ENCODE assay signal across 9 mouse cellular contexts in genomic region chr3:84435288-84436043, GRCm38 (mm10). TPM values are rescaled to one million over a fixed set of nuclear protein-coding genes. Genes with fewer than 3 reads are reported as not detected.
A peak's percentile ranks its signal among the peaks of the same experiment; 100 is the strongest.
DNase-seq lines count a peak whose midpoint lies in the region; ATAC-seq and TF ChIP-seq lines count a peak whose summit lies in the region.
"Had no signal": no experiment of that assay in that cellular context is flagged by ENCODE, and none has a peak within 500 bp of the region (broad histone marks: within the 10 kb centered on the region; RNA-seq: fewer than 3 reads in every experiment).

No protein-coding gene starts in this region.

- WGBS in liver, postnatal 0 days (ENCODE audit: insufficient replicate concordance), result 50% methylated on average over 11 of the region's 11 CpGs
- 39% methylated on average over 11 of the region's 11 CpGs for WGBS in liver, embryonic 11.5 days
- 10% methylated on average over 9 of the region's 11 CpGs for WGBS in embryonic facial prominence, embryonic 14.5 days
- 22% methylated on average over 11 of the region's 11 CpGs for WGBS in hindbrain, embryonic 13.5 days
- 28% methylated on average over 10 of the region's 11 CpGs for whole genome bisulfite sequencing in lung, postnatal 0 days

- no peak overlapping the region for H3K4me2 ChIP-seq in liver, postnatal 0 days (ENCODE audit: low read depth, low read length)
- H3K4me2 ChIP-seq in liver, embryonic 11.5 days, result no peak overlapping the region
- no peak overlapping the region for H3K4me2 ChIP-seq in embryonic facial prominence, embryonic 14.5 days (ENCODE audit: low read depth, low read length)
- no peak overlapping the region for H3K4me2 ChIP-seq in hindbrain, embryonic 13.5 days
- no peak overlapping the region for H3K4me2 ChIP-seq in lung, postnatal 0 days (replicated peaks; ENCODE audit: low read depth, low read length)

- no peaks in the 10 kb centered on the region for H3K36me3 ChIP-seq in liver, postnatal 0 days (replicated peaks; ENCODE audit: insufficient read depth, low read length)
- H3K36me3 ChIP-seq in liver, embryonic 11.5 days (ENCODE audit: control insufficient read depth, insufficient read depth, low read length), result no peaks in the 10 kb centered on the region
- no peaks in the 10 kb centered on the region for H3K36me3 ChIP-seq in embryonic facial prominence, embryonic 14.5 days (ENCODE audit: control insufficient read depth, insufficient read depth, low read length)
- H3K36me3 ChIP-seq in hindbrain, embryonic 13.5 days, result no peaks in the 10 kb centered on the region
- no peaks in the 10 kb centered on the region for H3K36me3 ChIP-seq in lung, postnatal 0 days (ENCODE audit: insufficient read depth, low read length)

- peak; percentile 65 for DNase-seq in liver, postnatal 0 days
- no peak for DNase-seq in liver, embryonic 11.5 days (ENCODE audit: low spot score)
- DNase-seq in embryonic facial prominence, embryonic 14.5 days (ENCODE audit: low spot score), result peak; percentile 87
- DNase-seq in lung, postnatal 0 days (ENCODE audit: low spot score), result peak; percentile 81
- no peak for DNase-seq in spleen, adult 12 weeks (ENCODE audit: low spot score)
- no peak for DNase-seq in urinary bladder, postnatal 4 days (ENCODE audit: low spot score in 2 of 2)
- no peak for DNase-seq in frontal cortex, postnatal 10 days (ENCODE audit: low spot score in 2 of 2)

- ATAC-seq in liver, postnatal 0 days, result no peak
- no peak for ATAC-seq in liver, embryonic 11.5 days (replicated peaks; ENCODE audit: low FRiP score)
- peak; percentile 70 for ATAC-seq in embryonic facial prominence, embryonic 14.5 days (ENCODE audit: low read depth)
- ATAC-seq in hindbrain, embryonic 13.5 days (ENCODE audit: low FRiP score), result peak; percentile 46; the same call in 1 of the 2 replicates
- ATAC-seq in lung, postnatal 0 days, result peak; percentile 59

- H3K27me3 ChIP-seq in liver, postnatal 0 days (ENCODE audit: insufficient read depth, low read length), result no peaks in the 10 kb centered on the region
- H3K27me3 ChIP-seq in liver, embryonic 11.5 days (replicated peaks; ENCODE audit: control insufficient read depth, insufficient read depth, low read length), result peaks cover 21% of the 10 kb centered on the region
- no peaks in the 10 kb centered on the region for H3K27me3 ChIP-seq in embryonic facial prominence, embryonic 14.5 days (replicated peaks; ENCODE audit: control insufficient read depth, insufficient read depth, low read length)
- no peaks in the 10 kb centered on the region for H3K27me3 ChIP-seq in hindbrain, embryonic 13.5 days
- H3K27me3 ChIP-seq in lung, postnatal 0 days (replicated peaks; ENCODE audit: insufficient read depth, low read length), result no peaks in the 10 kb centered on the region

- no peak overlapping the region for H3K27ac ChIP-seq in liver, postnatal 0 days (ENCODE audit: low read depth)
- no peak overlapping the region for H3K27ac ChIP-seq in liver, embryonic 11.5 days (ENCODE audit: low read depth, low read length)
- H3K27ac ChIP-seq in embryonic facial prominence, embryonic 14.5 days (replicated peaks; ENCODE audit: low read depth, low read length), result no peak overlapping the region
- peak overlapping the region; percentile 52 for H3K27ac ChIP-seq in hindbrain, embryonic 13.5 days
- no peak overlapping the region; the same call in 1 of the 2 replicates for H3K27ac ChIP-seq in lung, postnatal 0 days (ENCODE audit: low read length)
- H3K27ac ChIP-seq: liver, embryonic 14.5 days had no signal

- no peak overlapping the region for H3K4me3 ChIP-seq in liver, postnatal 0 days (ENCODE audit: low read depth, low read length)
- no peak overlapping the region for H3K4me3 ChIP-seq in liver, embryonic 11.5 days (ENCODE audit: low read depth, low read length)
- no peak overlapping the region for H3K4me3 ChIP-seq in embryonic facial prominence, embryonic 14.5 days (ENCODE audit: low read depth, low read length)
- no peak overlapping the region for H3K4me3 ChIP-seq in hindbrain, embryonic 13.5 days
- H3K4me3 ChIP-seq in lung, postnatal 0 days (ENCODE audit: low read depth, low read length), result no peak overlapping the region

- no peaks in the 10 kb centered on the region for H3K9me3 ChIP-seq in liver, postnatal 0 days (ENCODE audit: low read length)
- H3K9me3 ChIP-seq in liver, embryonic 11.5 days (ENCODE audit: control insufficient read depth, low read length), result no peaks in the 10 kb centered on the region
- no peaks in the 10 kb centered on the region for H3K9me3 ChIP-seq in embryonic facial prominence, embryonic 14.5 days (ENCODE audit: control insufficient read depth, low read length)
- H3K9me3 ChIP-seq in hindbrain, embryonic 13.5 days, result no peaks in the 10 kb centered on the region
- H3K9me3 ChIP-seq in lung, postnatal 0 days (ENCODE audit: low read length), result no peaks in the 10 kb centered on the region

- H3K9ac ChIP-seq in liver, postnatal 0 days (replicated peaks), result no peak overlapping the region
- H3K9ac ChIP-seq in liver, embryonic 11.5 days (ENCODE audit: low read depth, low read length), result no peak overlapping the region
- no peak overlapping the region for H3K9ac ChIP-seq in embryonic facial prominence, embryonic 14.5 days (ENCODE audit: low read depth, low read length)
- H3K9ac ChIP-seq in hindbrain, embryonic 13.5 days, result no peak overlapping the region
- H3K9ac ChIP-seq in lung, postnatal 0 days (replicated peaks; ENCODE audit: low read depth), result no peak overlapping the region
- H3K9ac ChIP-seq: liver, embryonic 14.5 days had no signal

- peaks cover 9% of the 10 kb centered on the region; the same call in 1 of the 2 replicates for H3K4me1 ChIP-seq in liver, postnatal 0 days (ENCODE audit: insufficient read depth)
- H3K4me1 ChIP-seq in liver, embryonic 11.5 days (replicated peaks; ENCODE audit: control insufficient read depth, insufficient read depth, low read length), result no peaks in the 10 kb centered on the region
- H3K4me1 ChIP-seq in embryonic facial prominence, embryonic 14.5 days (ENCODE audit: control insufficient read depth, insufficient read depth, low read length), result peaks cover 16% of the 10 kb centered on the region
- peaks cover 40% of the 10 kb centered on the region for H3K4me1 ChIP-seq in hindbrain, embryonic 13.5 days (replicated peaks)
- peaks cover 12% of the 10 kb centered on the region; the same call in 1 of the 2 replicates for H3K4me1 ChIP-seq in lung, postnatal 0 days (ENCODE audit: insufficient read depth, low read depth, low read length)

- no peak for TF ChIP-seq EP300 in liver, postnatal 0 days (IDR thresholded peaks at IDR 0.05; ENCODE audit: low read depth)
- TF ChIP-seq EP300 in lung, postnatal 0 days (IDR thresholded peaks at IDR 0.05), result no peak

- no peak for TF ChIP-seq CTCF in liver, postnatal 0 days (IDR thresholded peaks at IDR 0.05; ENCODE audit: low read depth)
- TF ChIP-seq CTCF in lung, postnatal 0 days (IDR thresholded peaks at IDR 0.05), result no peak

RNA-seq across cellular contexts. Expression of gene Fhdc1, which starts 44.8 kb away (rescaled TPM):
- 16.8 and 19.1 TPM in 2 replicates for polyA plus RNA-seq in liver, postnatal 0 days (2015; fragmentation: Nextera tagmentation; extraction: Ambion mirVana)
- polyA plus RNA-seq in liver, embryonic 11.5 days (2014; fragmentation: Nextera tagmentation; extraction: Ambion mirVana), result 7.6 and 11.6 TPM in 2 replicates
- polyA plus RNA-seq in embryonic facial prominence, embryonic 14.5 days (2014; fragmentation: Nextera tagmentation; extraction: Ambion mirVana), result 6.2 and 6.8 TPM in 2 replicates
- 4.7 and 4.8 TPM in 2 replicates for polyA plus RNA-seq in hindbrain, embryonic 13.5 days (2015; fragmentation: Nextera tagmentation; extraction: Ambion mirVana)
- 15.5 and 16.7 TPM in 2 replicates for polyA plus RNA-seq in lung, postnatal 0 days (2015; fragmentation: Nextera tagmentation; extraction: Ambion mirVana)

Comparison
In these comparisons a context has a peak if more than half of its experiments do, and no peak if none do; other contexts are left out.
1. DNase-seq: peak in liver, postnatal 0 days (single experiment), embryonic facial prominence, embryonic 14.5 days (single experiment) and lung, postnatal 0 days (single experiment); none in liver, embryonic 11.5 days (single experiment), spleen, adult 12 weeks (single experiment), urinary bladder, postnatal 4 days (0 of 2) and frontal cortex, postnatal 10 days (0 of 2).
2. ATAC-seq: peak in embryonic facial prominence, embryonic 14.5 days (single experiment), hindbrain, embryonic 13.5 days (single experiment) and lung, postnatal 0 days (single experiment); none in liver, postnatal 0 days (single experiment) and liver, embryonic 11.5 days (single experiment).